Mouse (Mus musculus) liver, postnatal 0 days (tissue): ENCODE measurements around the gene Rbm14. TPM values are rescaled to one million over a fixed set of nuclear protein-coding genes. Genes with fewer than 3 reads are reported as not detected.
A peak's percentile ranks its signal among the peaks of the same experiment; 100 is the strongest.

Experiments
- ATAC-seq: fragments of 200-750 bp; cut with Nextera tagmentation; 2 replicates; pipeline ENCODE4 v1.8.0; 2017; ENCODE audit warnings: mild to moderate bottlenecking, moderate library complexity
- DNase-seq: peaks from one replicate; pipeline ENCODE4 v3.0.0-alpha.2; 2016
- H3K27ac ChIP-seq: fragments of 300-500 bp; sonication (generic); 2 replicates; pipeline ENCODE4 v1.5.1; 2014; ENCODE audit warnings: antibody characterized with exemption, moderate library complexity, mild to moderate bottlenecking, low read depth
- H3K27me3 ChIP-seq: fragments of 300-500 bp; sonication (generic); 2 replicates; pipeline ENCODE4 v1.6.1; 2014; ENCODE audit warnings: low read length, control low read depth, mixed read lengths; ENCODE audit not compliant: insufficient read depth
- H3K36me3 ChIP-seq: fragments of 300-500 bp; sonication (generic); replicated peaks from 2 replicates; pipeline ENCODE4 v1.6.1; 2014; ENCODE audit warnings: mild to moderate bottlenecking, control low read depth, low read length, moderate library complexity, mixed read lengths; ENCODE audit not compliant: insufficient read depth
- H3K4me1 ChIP-seq: fragments of 300-500 bp; sonication (generic); 2 replicates; pipeline ENCODE4 v1.6.1; 2014; ENCODE audit warnings: antibody characterized with exemption, mild to moderate bottlenecking, control low read depth; ENCODE audit not compliant: insufficient read depth
- H3K4me2 ChIP-seq: fragments of 300-500 bp; sonication (generic); 2 replicates; pipeline ENCODE4 v1.6.1; 2014; ENCODE audit warnings: low read depth, mild to moderate bottlenecking, low read length, moderate library complexity, mixed read lengths
- H3K4me3 ChIP-seq: fragments of 300-500 bp; sonication (generic); 2 replicates; pipeline ENCODE4 v1.5.1; 2014; ENCODE audit warnings: low read depth, low read length
- H3K9ac ChIP-seq: fragments of 300-500 bp; sonication (generic); replicated peaks from 2 replicates; pipeline ENCODE4 v1.6.1; 2014; ENCODE audit warnings: mild to moderate bottlenecking, moderate library complexity
- H3K9me3 ChIP-seq: fragments of 300-500 bp; sonication (generic); 2 replicates; pipeline ENCODE4 v1.6.1; 2016; ENCODE audit warnings: mild to moderate bottlenecking, control low read depth, low read length, mixed read lengths
- CTCF ChIP-seq: sonication (generic); IDR thresholded peaks from 2 replicates; pipeline ENCODE4 v1.5.1; 2016; ENCODE audit warnings: antibody characterized with exemption, low read depth
- EP300 ChIP-seq: IDR thresholded peaks from 2 replicates; pipeline ENCODE4 v1.6.1; 2016; ENCODE audit warnings: antibody characterized with exemption, low read depth, mild to moderate bottlenecking
- WGBS: fragments of 180-500 bp; shearing (Covaris S2); extraction: QIAGEN DNeasy Blood & Tissue Kit; methylation state at CpG from one replicate; pipeline ENCODE4 v1.1.7; 2014; ENCODE audit not compliant: insufficient replicate concordance; 5-methylcytosine and 5-hydroxymethylcytosine counted together
- polyA plus RNA-seq: library from polyadenylated mRNA; unstranded; fragments of >200 nt; fragmentation: Nextera tagmentation; extraction: Ambion mirVana; gene quantifications from 2 replicates; pipeline ENCODE4 v1.2.1, GENCODE M21; 2015

Gene Rbm14
- polyA plus RNA-seq, 1 experiment from 2014 or later = 16.4 TPM

- WGBS = 39% methylated on average over 5 of the region's 5 CpGs
- no peak for ATAC-seq
- H3K27me3 ChIP-seq = peaks cover 13% of the 10 kb centered on the region
These were observed 38.8 kb upstream of the Rbm14 start for GRCm38 (mm10) chr19:4850281-4850680.

GRCm38 (mm10) chr19:4849800-4850199, 38.4 kb upstream of the Rbm14 start:
- Histone ChIP-seq H3K36me3 (no peaks in the 10 kb centered on the region), H3K4me2 (no peak overlapping the region), H3K4me1 (peaks cover 3% of the 10 kb centered on the region; the same call in 1 of the 2 replicates), H3K4me3 (no peak overlapping the region), H3K9me3 (no peaks in the 10 kb centered on the region), H3K9ac (no peak overlapping the region), H3K27ac (no peak overlapping the region), H3K27me3 (peaks cover 8% of the 10 kb centered on the region; the same call in 1 of the 2 replicates)
- WGBS = 68% methylated on average over 4 of the region's 4 CpGs
- no peak for TF ChIP-seq EP300
- no peak for TF ChIP-seq CTCF
- no peak for ATAC-seq
- DNase-seq = no peak

More at GRCm38 (mm10) chr19:4850281-4850680, 38.8 kb upstream of the Rbm14 start:
- no peak for DNase-seq
- H3K4me3 ChIP-seq = no peak overlapping the region
- peaks cover 8% of the 10 kb centered on the region for H3K4me1 ChIP-seq
- no peak overlapping the region for H3K4me2 ChIP-seq
- no peak overlapping the region for H3K27ac ChIP-seq
- TF ChIP-seq CTCF = no peak
- TF ChIP-seq EP300 = no peak
- no peaks in the 10 kb centered on the region for H3K36me3 ChIP-seq
- no peaks in the 10 kb centered on the region for H3K9me3 ChIP-seq
- no peak overlapping the region for H3K9ac ChIP-seq

GRCm38 (mm10) chr19:4847490-4847889, 36.1 kb upstream of the Rbm14 start:
- H3K4me2 ChIP-seq = no peak overlapping the region
- no peak overlapping the region for H3K9ac ChIP-seq
- no peak overlapping the region for H3K4me3 ChIP-seq
- WGBS = 27% methylated on average over 7 of the region's 7 CpGs
- no peaks in the 10 kb centered on the region for H3K4me1 ChIP-seq
- H3K9me3 ChIP-seq = no peaks in the 10 kb centered on the region
- DNase-seq = no peak
- H3K27ac ChIP-seq = no peak overlapping the region
- H3K36me3 ChIP-seq = no peaks in the 10 kb centered on the region
- H3K27me3 ChIP-seq = no peaks in the 10 kb centered on the region
- no peak for TF ChIP-seq EP300
- TF ChIP-seq CTCF = peak; percentile 80
- peak; percentile 49; the same call in 1 of the 2 replicates for ATAC-seq

- DNase-seq = no peak
- 49% methylated on average over 2 of the region's 2 CpGs for WGBS
- H3K27ac ChIP-seq = no peak overlapping the region
- H3K4me2 ChIP-seq = no peak overlapping the region
- no peak for ATAC-seq
- no peaks in the 10 kb centered on the region for H3K9me3 ChIP-seq
- no peaks in the 10 kb centered on the region for H3K4me1 ChIP-seq
- no peak overlapping the region for H3K9ac ChIP-seq
- no peak overlapping the region for H3K4me3 ChIP-seq
- TF ChIP-seq EP300 (no peak), CTCF (no peak)
- H3K27me3 ChIP-seq = peaks cover 6% of the 10 kb centered on the region; the same call in 1 of the 2 replicates
- H3K36me3 ChIP-seq = no peaks in the 10 kb centered on the region
These were observed 34.4 kb upstream of the Rbm14 start for GRCm38 (mm10) chr19:4845846-4846245.

- no peaks in the 10 kb centered on the region for H3K9me3 ChIP-seq
- no peaks in the 10 kb centered on the region for H3K36me3 ChIP-seq
- no peak overlapping the region for H3K9ac ChIP-seq
- TF ChIP-seq CTCF (no peak), EP300 (no peak)
- H3K27ac ChIP-seq = no peak overlapping the region
- peaks cover 17% of the 10 kb centered on the region for H3K27me3 ChIP-seq
- ATAC-seq (no peak), DNase-seq (no peak)
- no peak overlapping the region for H3K4me2 ChIP-seq
- H3K4me3 ChIP-seq = no peak overlapping the region
- H3K4me1 ChIP-seq = peaks cover 14% of the 10 kb centered on the region
- 54% methylated on average over 2 of the region's 2 CpGs for WGBS
These were observed 31.2 kb upstream of the Rbm14 start for GRCm38 (mm10) chr19:4842611-4843010.

GRCm38 (mm10) chr19:4840848-4841247, 29.4 kb upstream of the Rbm14 start:
- no peak overlapping the region for H3K4me2 ChIP-seq
- TF ChIP-seq CTCF (no peak), EP300 (no peak)
- 67% methylated on average over 9 of the region's 9 CpGs for WGBS
- no peak for DNase-seq
- peaks cover 21% of the 10 kb centered on the region for H3K4me1 ChIP-seq
- no peak for ATAC-seq
- peaks cover 17% of the 10 kb centered on the region for H3K27me3 ChIP-seq
- H3K27ac ChIP-seq = no peak overlapping the region
- no peak overlapping the region for H3K4me3 ChIP-seq
- no peaks in the 10 kb centered on the region for H3K9me3 ChIP-seq
- no peak overlapping the region for H3K9ac ChIP-seq
- no peaks in the 10 kb centered on the region for H3K36me3 ChIP-seq

GRCm38 (mm10) chr19:4839149-4839548, 27.7 kb upstream of the Rbm14 start, which contains the start of the genes Ccs and Ccdc87:
TSS of gene Ccs (minus strand) at chr19:4839332.
TSS of gene Ccdc87 (plus strand) at chr19:4839366.
- no peak for TF ChIP-seq CTCF
- TF ChIP-seq EP300 = no peak
- peak within 1 kb of the TSS; percentile 100 for H3K4me2 ChIP-seq
- 0 out of 2 replicates have a peak, but pooled peaks cover 2% of the 10 kb centered on the region for H3K36me3 ChIP-seq
- ATAC-seq = peak; percentile 95
- no peaks in the 10 kb centered on the region for H3K9me3 ChIP-seq
- under 1% methylated on average over 25 of the region's 25 CpGs for WGBS
- peak within 1 kb of the TSS; percentile 90 for H3K9ac ChIP-seq
- peak within 1 kb of the TSS; percentile 89 for H3K27ac ChIP-seq
- H3K4me1 ChIP-seq = peaks cover 28% of the 10 kb centered on the region
- H3K27me3 ChIP-seq = peaks cover 17% of the 10 kb centered on the region
- H3K4me3 ChIP-seq = peak within 1 kb of the TSS; percentile 73
- DNase-seq = peak; percentile 96
